Mouse (Mus musculus) small intestine, adult 2 months (tissue): Measurements from ENCODE around the gene Lyplal1.

Experiments
- CTCF ChIP-seq: fragments of 200-500 bp; IDR thresholded peaks from 2 replicates; pipeline ENCODE4 v1.5.1; 2012; ENCODE audit warnings: low read depth, mild to moderate bottlenecking, control low read depth, inconsistent platforms, low read length, moderate library complexity, mixed read lengths; ENCODE audit not compliant: insufficient replicate concordance, insufficient read length; ENCODE audit errors: extremely low read depth
- POLR2A ChIP-seq: fragments of 200-500 bp; IDR thresholded peaks from 2 replicates; pipeline ENCODE4 v1.6.1; 2012; ENCODE audit warnings: low read depth, mild to moderate bottlenecking, control low read depth, inconsistent platforms, low read length, moderate library complexity

GRCm38 (mm10) chr1:186123690-186124089 is 6.6 kb upstream of the Lyplal1 start:
- TF ChIP-seq CTCF (no peak), POLR2A (no peak)
